Mouse (Mus musculus): Measurements from ENCODE around the gene Mfsd7a.
"Not testable (repeated sequence)": the region's sequence is repeated elsewhere in the genome, so short reads cannot be mapped to it uniquely, and the experiment has no call there.

Gene Mfsd7a

GRCm38 (mm10) chr5:108448785-108449668 is at the start of gene Mfsd7a:
TSS of gene Mfsd7a (minus strand) at chr5:108448891.
- no peak for DNase-seq

- DNase-seq, result not testable (repeated sequence)
These were observed 37.5 kb upstream of the Mfsd7a start for GRCm38 (mm10) chr5:108486148-108486547.

GRCm38 (mm10) chr5:108485239-108485638 is 36.5 kb upstream of the Mfsd7a start:
- peak; percentile 51 to 61 for DNase-seq

GRCm38 (mm10) chr5:108483006-108483405 is 34.3 kb upstream of the Mfsd7a start:
- no peak for DNase-seq

GRCm38 (mm10) chr5:108475977-108476376 is 27.3 kb upstream of the Mfsd7a start:
- DNase-seq, result no peak

GRCm38 (mm10) chr5:108473737-108474136 is 25.0 kb upstream of the Mfsd7a start:
- no peak for DNase-seq

GRCm38 (mm10) chr5:108469617-108470016 is 20.9 kb upstream of the Mfsd7a start:
- no peak for DNase-seq

GRCm38 (mm10) chr5:108466647-108467046 is 18.0 kb upstream of the Mfsd7a start:
- DNase-seq, result no peak

GRCm38 (mm10) chr5:108465131-108465891 is 16.6 kb upstream of the Mfsd7a start:
- DNase-seq, result no peak

- DNase-seq, result no peak
These were observed 13.8 kb upstream of the Mfsd7a start for GRCm38 (mm10) chr5:108462446-108462845.

- DNase-seq, result peak; percentile 95 to 97
These were observed 12.7 kb upstream of the Mfsd7a start, which contains the start of gene Pcgf3 for GRCm38 (mm10) chr5:108461082-108462065. TSS of gene Pcgf3 (plus strand) at chr5:108461232.

- DNase-seq, result no peak
These were observed 11.8 kb upstream of the Mfsd7a start for GRCm38 (mm10) chr5:108460461-108460860.

- no peak for DNase-seq
These were observed 10.0 kb upstream of the Mfsd7a start for GRCm38 (mm10) chr5:108458706-108459105.

- no peak for DNase-seq
These were observed 5.4 kb upstream of the Mfsd7a start for GRCm38 (mm10) chr5:108454094-108454493.

- DNase-seq, result no peak
These were observed 3.7 kb upstream of the Mfsd7a start for GRCm38 (mm10) chr5:108452422-108452821.

- DNase-seq, result no peak
These were observed 2.9 kb upstream of the Mfsd7a start for GRCm38 (mm10) chr5:108451611-108452010.

GRCm38 (mm10) chr5:108450837-108451540 is 2.3 kb upstream of the Mfsd7a start:
- DNase-seq, result no peak

- DNase-seq, result no peak
These were observed 834 bp downstream of the Mfsd7a start for GRCm38 (mm10) chr5:108447857-108448256.

- DNase-seq, result no peak
These were observed 1.7 kb downstream of the Mfsd7a start for GRCm38 (mm10) chr5:108446973-108447372.

- no peak for DNase-seq
These were observed 12.6 kb downstream of the Mfsd7a start for GRCm38 (mm10) chr5:108436101-108436500.

- peak; percentile 94 to 97 for DNase-seq
These were observed 14.7 kb downstream of the Mfsd7a start, which contains the start of gene Atp5k for GRCm38 (mm10) chr5:108433804-108434587. TSS of gene Atp5k (minus strand) at chr5:108434448.

Measured in cerebellum, postnatal 36 days (tissue).